Mouse (Mus musculus) neural tube, embryonic 13.5 days (tissue): Measurements from ENCODE around the gene Pcnx2. TPM values are rescaled to one million over a fixed set of nuclear protein-coding genes. Genes with fewer than 3 reads are reported as not detected.

Experiments
- ATAC-seq: fragments of 200-750 bp; cut with Nextera tagmentation; 2 replicates; pipeline ENCODE4 v1.8.0; 2017; ENCODE audit warnings: low read depth, mild to moderate bottlenecking, moderate TSS enrichment, moderate library complexity
- H3K27ac ChIP-seq: fragments of 300-500 bp; sonication (generic); replicated peaks from 2 replicates; pipeline ENCODE4 v1.5.1; 2015; ENCODE audit warnings: moderate library complexity, mild to moderate bottlenecking, inconsistent platforms
- H3K27me3 ChIP-seq: fragments of 300-500 bp; sonication (generic); 2 replicates; pipeline ENCODE4 v1.6.1; 2015; ENCODE audit warnings: mild to moderate bottlenecking, inconsistent platforms
- H3K36me3 ChIP-seq: fragments of 300-500 bp; sonication (generic); 2 replicates; pipeline ENCODE4 v1.6.1; 2015; ENCODE audit warnings: mild to moderate bottlenecking, inconsistent platforms
- H3K4me1 ChIP-seq: fragments of 300-500 bp; sonication (generic); replicated peaks from 2 replicates; pipeline ENCODE4 v1.6.1; 2015; ENCODE audit warnings: inconsistent platforms
- H3K4me2 ChIP-seq: fragments of 300-500 bp; sonication (generic); 2 replicates; pipeline ENCODE4 v1.6.1; 2015; ENCODE audit warnings: inconsistent platforms, mild to moderate bottlenecking, moderate library complexity
- H3K4me3 ChIP-seq: fragments of 300-500 bp; sonication (generic); 2 replicates; pipeline ENCODE4 v1.5.1; 2015; ENCODE audit warnings: mild to moderate bottlenecking, inconsistent platforms
- H3K9ac ChIP-seq: fragments of 300-500 bp; sonication (generic); 2 replicates; pipeline ENCODE4 v1.6.1; 2015; ENCODE audit warnings: moderate library complexity, mild to moderate bottlenecking, inconsistent platforms
- H3K9me3 ChIP-seq: fragments of 300-500 bp; sonication (generic); 2 replicates; pipeline ENCODE4 v1.6.1; 2016; ENCODE audit warnings: inconsistent platforms
- WGBS: fragments of 180-500 bp; shearing (Covaris S2); methylation state at CpG from one replicate; pipeline ENCODE4 v1.1.7; 2015; 5-methylcytosine and 5-hydroxymethylcytosine counted together
- polyA plus RNA-seq: library from polyadenylated mRNA; unstranded; fragments of >200 nt; fragmentation: Nextera tagmentation; extraction: Ambion mirVana; gene quantifications from 2 replicates; pipeline ENCODE4 v1.2.1, GENCODE M21; 2015

Pcnx2 gene
- polyA plus RNA-seq, 1 experiment from 2014 or later: 2.8 TPM

- no peaks in the 10 kb centered on the region for H3K9me3 ChIP-seq
- H3K36me3 ChIP-seq: no peaks in the 10 kb centered on the region
- H3K4me1 ChIP-seq: peaks cover 17% of the 10 kb centered on the region
- no peak overlapping the region for H3K4me2 ChIP-seq
- H3K27ac ChIP-seq: no peak overlapping the region
- peaks cover 66% of the 10 kb centered on the region for H3K27me3 ChIP-seq
- 73% methylated on average over 9 of the region's 9 CpGs for WGBS
- H3K4me3 ChIP-seq: no peak overlapping the region
- ATAC-seq: no peak
- H3K9ac ChIP-seq: no peak overlapping the region
These were observed 16.3 kb upstream of the Pcnx2 start for GRCm38 (mm10) chr8:125914386-125914785.

- ATAC-seq: no peak
- WGBS: 90% methylated on average over 4 of the region's 4 CpGs
- H3K9ac ChIP-seq: no peak overlapping the region
- H3K4me3 ChIP-seq: no peak overlapping the region
- H3K36me3 ChIP-seq: no peaks in the 10 kb centered on the region
- H3K27me3 ChIP-seq: peaks cover 71% of the 10 kb centered on the region
- H3K4me2 ChIP-seq: no peak overlapping the region
- no peaks in the 10 kb centered on the region for H3K9me3 ChIP-seq
- peaks cover 17% of the 10 kb centered on the region for H3K4me1 ChIP-seq
- no peak overlapping the region for H3K27ac ChIP-seq
These were observed 15.1 kb upstream of the Pcnx2 start for GRCm38 (mm10) chr8:125913206-125913605.

- peak; percentile 56; the same call in 1 of the 2 replicates for ATAC-seq
These were observed 13.1 kb upstream of the Pcnx2 start for GRCm38 (mm10) chr8:125911229-125911580.

GRCm38 (mm10) chr8:125910365-125911228 is 12.5 kb upstream of the Pcnx2 start, which contains the start of gene Map3k21:
Gene Map3k21 (plus strand): TSS chr8:125910450.
- peak within 1 kb of the TSS; percentile 49 for H3K4me3 ChIP-seq
- H3K27me3 ChIP-seq: peaks cover 81% of the 10 kb centered on the region
- H3K27ac ChIP-seq: no peak within 1 kb of the TSS
- ATAC-seq: peak; percentile 68
- H3K36me3 ChIP-seq: no peaks in the 10 kb centered on the region
- peak within 1 kb of the TSS; percentile 92 for H3K4me2 ChIP-seq
- under 1% methylated on average over 91 of the region's 93 CpGs for WGBS
- peaks cover 17% of the 10 kb centered on the region for H3K4me1 ChIP-seq
- H3K9me3 ChIP-seq: no peaks in the 10 kb centered on the region
- H3K9ac ChIP-seq: peak within 1 kb of the TSS; percentile 60

More at GRCm38 (mm10) chr8:125911229-125911580, 13.1 kb upstream of the Pcnx2 start:
- WGBS: 3% methylated on average over 31 of the region's 31 CpGs
- Histone ChIP-seq H3K27ac (no peak overlapping the region), H3K4me2 (peak overlapping the region; percentile 92), H3K9me3 (no peaks in the 10 kb centered on the region), H3K4me1 (peaks cover 17% of the 10 kb centered on the region), H3K27me3 (peaks cover 81% of the 10 kb centered on the region), H3K36me3 (no peaks in the 10 kb centered on the region), H3K9ac (peak overlapping the region; percentile 60), H3K4me3 (peak overlapping the region; percentile 49)

- WGBS: 5% methylated on average over 30 of the region's 30 CpGs
- H3K9ac ChIP-seq: 0 out of 2 replicates have a peak overlapping the region, but pooled peaks have one; percentile 60
- no peak overlapping the region for H3K27ac ChIP-seq
- ATAC-seq: 0 out of 2 replicates have a peak, but pooled peaks have one; percentile 21
- peaks cover 17% of the 10 kb centered on the region for H3K4me1 ChIP-seq
- H3K4me3 ChIP-seq: peak overlapping the region; percentile 49
- H3K9me3 ChIP-seq: no peaks in the 10 kb centered on the region
- peaks cover 84% of the 10 kb centered on the region for H3K27me3 ChIP-seq
- H3K36me3 ChIP-seq: no peaks in the 10 kb centered on the region
- H3K4me2 ChIP-seq: peak overlapping the region; percentile 92
These were observed 11.7 kb upstream of the Pcnx2 start for GRCm38 (mm10) chr8:125909661-125910364.

- no peak overlapping the region for H3K4me2 ChIP-seq
- no peaks in the 10 kb centered on the region for H3K9me3 ChIP-seq
- WGBS: 72% methylated on average over 2 of the region's 2 CpGs
- ATAC-seq: no peak
- H3K4me3 ChIP-seq: no peak overlapping the region
- H3K9ac ChIP-seq: no peak overlapping the region
- no peak overlapping the region for H3K27ac ChIP-seq
- H3K4me1 ChIP-seq: peaks cover 17% of the 10 kb centered on the region
- H3K27me3 ChIP-seq: peaks cover 62% of the 10 kb centered on the region
- no peaks in the 10 kb centered on the region for H3K36me3 ChIP-seq
These were observed 9.2 kb upstream of the Pcnx2 start for GRCm38 (mm10) chr8:125907311-125907710.

- Histone ChIP-seq H3K9me3 (no peaks in the 10 kb centered on the region), H3K4me2 (no peak overlapping the region), H3K4me3 (no peak overlapping the region), H3K4me1 (peaks cover 5% of the 10 kb centered on the region), H3K36me3 (no peaks in the 10 kb centered on the region), H3K27me3 (peaks cover 42% of the 10 kb centered on the region), H3K27ac (no peak overlapping the region), H3K9ac (no peak overlapping the region)
- WGBS: 82% methylated on average over 2 of the region's 2 CpGs
- no peak for ATAC-seq
These were observed 7.2 kb upstream of the Pcnx2 start for GRCm38 (mm10) chr8:125905341-125905740.

- no peak for ATAC-seq
- Histone ChIP-seq H3K9ac (no peak overlapping the region), H3K4me1 (peaks cover 13% of the 10 kb centered on the region), H3K27ac (no peak overlapping the region), H3K27me3 (peaks cover 27% of the 10 kb centered on the region), H3K36me3 (no peaks in the 10 kb centered on the region), H3K4me2 (no peak overlapping the region), H3K9me3 (no peaks in the 10 kb centered on the region), H3K4me3 (no peak overlapping the region)
- WGBS: 57% methylated on average over 3 of the region's 3 CpGs
These were observed 4.4 kb upstream of the Pcnx2 start for GRCm38 (mm10) chr8:125902521-125902920.

- H3K27ac ChIP-seq: no peak overlapping the region
- H3K4me2 ChIP-seq: no peak overlapping the region
- H3K36me3 ChIP-seq: no peaks in the 10 kb centered on the region
- peaks cover 30% of the 10 kb centered on the region for H3K27me3 ChIP-seq
- no peak for ATAC-seq
- WGBS: 29% methylated on average over 2 of the region's 2 CpGs
- no peaks in the 10 kb centered on the region for H3K9me3 ChIP-seq
- peaks cover 22% of the 10 kb centered on the region for H3K4me1 ChIP-seq
- no peak overlapping the region for H3K4me3 ChIP-seq
- H3K9ac ChIP-seq: no peak overlapping the region
These were observed 3.0 kb upstream of the Pcnx2 start for GRCm38 (mm10) chr8:125901167-125901566.

- Histone ChIP-seq H3K36me3 (no peaks in the 10 kb centered on the region), H3K9ac (peak overlapping the region; percentile 84), H3K27me3 (peaks cover 26% of the 10 kb centered on the region), H3K4me1 (peaks cover 22% of the 10 kb centered on the region), H3K4me3 (peak overlapping the region; percentile 63), H3K9me3 (no peaks in the 10 kb centered on the region), H3K4me2 (peak overlapping the region; percentile 70), H3K27ac (no peak overlapping the region; the same call in 1 of the 2 replicates)
- no peak; the same call in 1 of the 2 replicates for ATAC-seq
- WGBS: under 1% methylated on average over 5 of the region's 6 CpGs
These were observed 782 bp upstream of the Pcnx2 start for GRCm38 (mm10) chr8:125898899-125899298.

GRCm38 (mm10) chr8:125897388-125897787 is 729 bp downstream of the Pcnx2 start:
- ATAC-seq: no peak
- Histone ChIP-seq H3K27ac (no peak overlapping the region), H3K9me3 (no peaks in the 10 kb centered on the region), H3K27me3 (peaks cover 26% of the 10 kb centered on the region), H3K9ac (peak overlapping the region; percentile 84), H3K4me3 (peak overlapping the region; percentile 63), H3K36me3 (no peaks in the 10 kb centered on the region), H3K4me1 (peaks cover 22% of the 10 kb centered on the region), H3K4me2 (peak overlapping the region; percentile 70)
- WGBS: 61% methylated on average over 11 of the region's 11 CpGs

GRCm38 (mm10) chr8:125889920-125890319 is 8.2 kb downstream of the Pcnx2 start:
- WGBS: 87% methylated on average over 3 of the region's 3 CpGs
- Histone ChIP-seq H3K9me3 (no peaks in the 10 kb centered on the region), H3K27ac (no peak overlapping the region), H3K27me3 (no peaks in the 10 kb centered on the region), H3K4me3 (no peak overlapping the region), H3K4me1 (no peaks in the 10 kb centered on the region), H3K9ac (no peak overlapping the region), H3K36me3 (peaks cover 59% of the 10 kb centered on the region), H3K4me2 (no peak overlapping the region)
- ATAC-seq: no peak
